Mouse (Mus musculus) B cell, adult (primary cell): ENCODE measurements around the gene Tlk1. TPM values are rescaled to one million over a fixed set of nuclear protein-coding genes. Genes with fewer than 3 reads are reported as not detected.

ENCODE experiments used
- total RNA-seq: library from RNA; stranded (reverse); gene quantifications from 4 replicates; pipeline ENCODE4 v1.2.4, GENCODE M21; 2023; ENCODE audit not compliant: inconsistent age

Gene Tlk1
- 75.9 to 93.5 TPM (median 92.0 TPM) in 4 replicates for total RNA-seq

GRCm38 (mm10) chr2:70825371-70826051, at the start of gene Tlk1:
TSS of gene Tlk1 (minus strand) at chr2:70825728.

Other genes starting within 250 kb of the Tlk1 start
- 111 to 122 TPM (median 116 TPM) in 4 replicates for gene Gorasp2, start 164.2 kb downstream of the Tlk1 start, total RNA-seq
- gene Gm26558, start 163.6 kb downstream of the Tlk1 start, total RNA-seq = 0.83 TPM in 1 of 4 replicates, not detected in the others
- 19.0 to 27.4 TPM (median 22.5 TPM) in 4 replicates for gene Dcaf17, start 229.6 kb upstream of the Tlk1 start, total RNA-seq
- gene Mettl8, start 229.9 kb upstream of the Tlk1 start, total RNA-seq = 16.7 to 20.4 TPM (median 18.1 TPM) in 4 replicates